Mouse (Mus musculus) CH12.LX (cell line): ENCODE data around the gene Narfl.

Source experiments
- CHD2 ChIP-seq: IDR thresholded peaks from 2 replicates; pipeline ENCODE4 v1.6.1; 2011; ENCODE audit warnings: low read length, improper control_type of control experiment
- CTCF ChIP-seq, 2 experiments: IDR thresholded peaks in 1 of 2; conservative IDR thresholded peaks in 1 of 2; 2 replicates each; pipeline ENCODE4 v1.5.1; 2011 to 2012; ENCODE audit warnings: low read depth in 2 of 2, low read length in 2 of 2, improper control_type of control experiment in 1 of 2, inconsistent platforms in 1 of 2, mild to moderate bottlenecking in 1 of 2, moderate library complexity in 1 of 2
- E2F4 ChIP-seq: IDR thresholded peaks from 2 replicates; pipeline ENCODE4 v1.6.1; 2011; ENCODE audit warnings: low read depth, low read length, improper control_type of control experiment; ENCODE audit not compliant: insufficient replicate concordance
- EP300 ChIP-seq: IDR thresholded peaks from 2 replicates; pipeline ENCODE4 v1.6.1; 2011; ENCODE audit warnings: low read length, improper control_type of control experiment
- KAT2A ChIP-seq: IDR thresholded peaks from 2 replicates; pipeline ENCODE4 v1.6.1; 2012; ENCODE audit warnings: low read length, improper control_type of control experiment, inconsistent platforms; ENCODE audit not compliant: insufficient replicate concordance
- MAX ChIP-seq: IDR thresholded peaks from 2 replicates; pipeline ENCODE4 v1.6.1; 2011; ENCODE audit warnings: low read length, improper control_type of control experiment
- MAZ ChIP-seq: IDR thresholded peaks from 2 replicates; pipeline ENCODE4 v1.6.1; 2012; ENCODE audit warnings: low read depth, mild to moderate bottlenecking, inconsistent platforms, low read length, improper control_type of control experiment, moderate library complexity
- POLR2A ChIP-seq: IDR thresholded peaks from 2 replicates; pipeline ENCODE4 v1.6.1; 2011; ENCODE audit warnings: low read depth, mild to moderate bottlenecking, improper control_type of control experiment, low read length
- RAD21 ChIP-seq: IDR thresholded peaks from 2 replicates; pipeline ENCODE4 v1.6.1; 2011; ENCODE audit warnings: low read depth, mild to moderate bottlenecking, low read length, improper control_type of control experiment, moderate library complexity
- RCOR1 ChIP-seq: conservative IDR thresholded peaks from 2 replicates; pipeline ENCODE4 v1.6.1; 2012; ENCODE audit warnings: low read depth, mild to moderate bottlenecking, inconsistent platforms, low read length, improper control_type of control experiment
- SIN3A ChIP-seq: IDR thresholded peaks from 2 replicates; pipeline ENCODE4 v1.6.1; 2012; ENCODE audit warnings: low read length, improper control_type of control experiment, inconsistent platforms
- TBP ChIP-seq: conservative IDR thresholded peaks from 2 replicates; pipeline ENCODE4 v1.6.1; 2011; ENCODE audit warnings: low read depth, low read length, improper control_type of control experiment
- ZMIZ1 ChIP-seq: IDR thresholded peaks from 2 replicates; pipeline ENCODE4 v1.6.1; 2012; ENCODE audit warnings: low read depth, mild to moderate bottlenecking, inconsistent platforms, low read length, improper control_type of control experiment
- ZNF384 ChIP-seq: IDR thresholded peaks from 2 replicates; pipeline ENCODE4 v1.6.1; 2012; ENCODE audit warnings: low read depth, low read length, improper control_type of control experiment, inconsistent platforms

DNA sequence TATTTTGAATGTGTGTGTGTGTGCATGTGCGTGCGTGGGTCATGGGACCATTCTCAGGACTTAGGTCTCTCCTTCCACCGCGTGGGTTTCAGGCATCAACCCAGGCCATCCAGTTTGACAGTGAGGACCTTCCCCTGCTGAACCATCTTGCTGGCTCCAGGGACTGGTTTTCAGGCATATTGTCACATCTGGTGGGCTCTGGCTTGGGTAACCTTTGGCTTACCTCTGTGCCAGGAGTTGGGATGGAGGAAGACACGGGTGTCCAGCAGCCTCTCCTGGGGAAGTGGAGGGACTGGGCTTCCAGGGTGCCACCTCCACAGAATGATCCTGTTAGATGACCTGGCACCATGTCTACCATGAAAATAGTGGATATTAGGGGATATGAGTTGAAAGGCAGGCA is 4.4 kb downstream of the Narfl start:
- no peak for TF ChIP-seq E2F4
- TF ChIP-seq TBP = no peak
- no peak for TF ChIP-seq POLR2A
- TF ChIP-seq CTCF (conservative IDR thresholded peaks at IDR 0.05 in 1 of 2, IDR thresholded peaks at IDR 0.05 in 1 of 2; ENCODE audit: low read depth in 2 of 2, low read length in 2 of 2) = no peak
- TF ChIP-seq ZNF384 = no peak
- TF ChIP-seq KAT2A = no peak
- TF ChIP-seq EP300 = no peak
- TF ChIP-seq MAZ = no peak
- TF ChIP-seq SIN3A = no peak
- no peak for TF ChIP-seq RAD21
- TF ChIP-seq ZMIZ1 = no peak
- no peak for TF ChIP-seq RCOR1
- no peak for TF ChIP-seq MAX
- no peak for TF ChIP-seq CHD2
